Mouse (Mus musculus) cerebellum, adult 9-11 months (tissue): ENCODE results near the gene Pigu.

Experiments
- DNase-seq: peaks from one replicate; pipeline ENCODE4 v3.0.0; 2022

The Pigu gene

DNA sequence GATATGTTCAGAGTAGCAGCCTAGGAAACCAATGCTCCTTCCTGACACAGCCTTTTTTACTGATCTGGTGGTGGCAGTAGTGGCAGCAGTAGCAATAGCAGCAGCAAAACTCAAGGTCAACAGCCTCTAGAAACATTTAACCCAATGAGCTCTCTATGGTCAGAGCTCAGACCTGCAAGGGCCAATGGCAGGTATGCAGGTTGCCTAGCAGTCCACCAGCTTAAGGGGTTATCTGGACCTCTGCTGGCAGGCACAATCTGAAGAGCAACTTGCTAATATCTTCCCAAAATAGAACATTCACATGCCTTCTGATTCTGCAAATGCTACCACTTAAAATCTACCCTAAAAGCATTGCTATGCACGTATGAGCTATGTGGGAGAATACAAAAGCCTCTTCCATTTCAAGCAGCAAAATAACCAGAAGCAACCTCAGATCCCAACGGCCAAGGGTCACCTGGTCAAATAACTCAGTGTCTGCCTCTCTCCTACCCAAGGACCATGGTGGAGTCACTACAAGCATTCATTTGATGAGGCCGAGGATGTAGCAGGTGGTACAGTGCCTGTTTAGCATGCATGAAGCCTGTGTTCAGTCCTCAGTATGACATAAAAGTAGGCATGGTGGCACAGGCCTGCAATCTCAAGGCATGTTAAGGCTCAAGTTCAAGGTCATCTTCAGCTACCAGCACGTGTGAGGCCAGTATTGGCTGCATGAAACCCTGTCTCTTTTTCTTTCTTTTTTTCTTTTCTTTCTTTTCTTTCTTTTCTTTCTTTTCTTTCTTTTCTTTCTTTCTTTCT is 69.6 kb downstream of the Pigu start:
- no peak for DNase-seq

DNA sequence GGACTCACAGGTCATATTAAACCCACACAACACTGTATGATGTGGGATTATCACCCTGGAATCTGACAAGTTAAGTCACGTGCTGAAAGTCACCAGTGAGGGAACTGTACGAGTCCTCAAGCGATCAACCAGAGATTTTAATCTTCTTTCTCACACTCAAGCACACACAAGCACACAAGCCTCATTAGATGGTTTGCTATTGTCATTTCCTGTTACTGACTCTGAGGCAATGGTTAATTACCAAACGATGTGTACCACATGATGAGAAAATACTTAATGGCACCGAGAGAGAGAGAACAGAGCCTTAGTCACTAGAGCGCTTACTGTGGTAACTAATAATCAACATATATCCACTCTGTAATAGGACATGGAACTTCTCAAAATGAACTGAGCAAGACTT is 71.5 kb downstream of the Pigu start:
- no peak for DNase-seq

DNA sequence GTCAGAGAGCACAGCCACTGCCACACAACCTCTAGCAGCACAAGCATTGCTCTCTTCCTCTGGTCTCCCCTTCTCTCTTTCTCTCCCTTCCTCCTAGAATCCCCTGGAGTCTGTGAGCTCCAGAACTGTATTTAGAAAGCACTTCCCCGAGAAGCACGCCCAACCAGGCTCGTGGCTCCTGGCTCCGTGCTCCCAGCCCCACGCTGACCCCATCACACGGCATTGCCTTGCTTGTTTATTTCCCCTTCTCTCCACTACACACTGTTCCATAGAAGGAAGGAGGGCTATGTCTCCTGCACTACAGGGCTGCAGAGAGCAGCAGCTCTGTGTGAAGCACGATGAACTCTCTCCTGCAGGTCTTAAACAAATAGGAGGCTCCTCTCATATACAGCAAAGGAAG is 72.6 kb downstream of the Pigu start:
- DNase-seq: no peak

DNA sequence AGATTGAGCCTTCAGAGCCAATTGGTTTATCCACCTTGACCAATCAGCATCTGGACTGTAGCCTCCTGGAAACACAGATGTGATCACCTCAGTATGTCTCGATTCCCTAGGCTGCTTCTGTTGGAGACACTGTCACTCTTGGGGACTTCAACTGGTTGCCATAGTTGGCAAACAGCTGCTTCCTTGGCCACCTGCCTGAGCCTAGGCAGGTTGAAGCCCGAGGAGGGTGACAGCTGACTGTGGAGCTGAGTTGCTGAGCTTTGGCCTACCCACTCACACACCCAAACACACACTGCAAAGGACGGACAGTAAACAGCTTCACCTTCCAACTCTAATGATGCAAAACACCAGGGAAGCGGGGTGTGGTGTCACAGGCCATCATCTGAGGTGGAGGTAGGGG is 73.4 kb downstream of the Pigu start:
- peak; percentile 18 for DNase-seq

DNA sequence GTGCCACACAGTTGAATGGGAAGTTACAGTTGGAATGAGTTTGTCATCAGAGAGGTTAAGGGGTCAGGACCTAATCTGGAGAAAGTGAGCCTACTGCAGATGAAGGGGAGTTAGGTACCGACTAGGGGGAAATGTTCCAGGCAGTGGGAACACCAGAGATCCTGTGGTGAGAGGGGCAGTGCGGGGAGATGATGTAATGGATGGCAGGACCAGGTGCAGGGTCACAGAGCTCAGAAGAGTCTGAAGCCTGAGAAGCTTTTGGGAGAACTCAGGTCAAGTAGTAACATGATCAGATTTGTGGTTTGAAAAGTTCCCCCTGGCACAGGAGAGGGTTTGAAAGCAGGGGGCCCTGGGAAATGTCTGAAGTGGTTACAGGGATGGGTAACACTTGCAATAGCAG is 77.1 kb downstream of the Pigu start:
- no peak for DNase-seq

DNA sequence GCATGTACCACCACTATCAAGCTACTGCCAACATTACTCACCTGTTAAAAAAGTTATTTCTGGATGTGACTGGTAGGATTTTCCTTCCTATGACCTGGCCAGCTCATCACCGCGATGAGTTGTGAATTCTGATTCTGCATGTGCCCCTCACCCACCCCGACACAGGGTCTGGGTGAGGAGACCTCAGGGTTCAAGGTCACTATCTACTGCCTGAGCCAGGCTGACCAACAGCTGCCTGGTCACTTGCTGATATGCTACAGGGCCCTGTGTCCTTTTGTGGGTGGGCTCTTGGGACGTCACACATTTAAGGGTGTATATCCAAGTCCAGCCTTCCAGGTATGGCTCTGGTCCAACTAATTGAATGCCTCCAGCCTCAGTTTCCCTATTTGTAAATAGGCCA is 78.1 kb downstream of the Pigu start:
- DNase-seq: peak; percentile 38

DNA sequence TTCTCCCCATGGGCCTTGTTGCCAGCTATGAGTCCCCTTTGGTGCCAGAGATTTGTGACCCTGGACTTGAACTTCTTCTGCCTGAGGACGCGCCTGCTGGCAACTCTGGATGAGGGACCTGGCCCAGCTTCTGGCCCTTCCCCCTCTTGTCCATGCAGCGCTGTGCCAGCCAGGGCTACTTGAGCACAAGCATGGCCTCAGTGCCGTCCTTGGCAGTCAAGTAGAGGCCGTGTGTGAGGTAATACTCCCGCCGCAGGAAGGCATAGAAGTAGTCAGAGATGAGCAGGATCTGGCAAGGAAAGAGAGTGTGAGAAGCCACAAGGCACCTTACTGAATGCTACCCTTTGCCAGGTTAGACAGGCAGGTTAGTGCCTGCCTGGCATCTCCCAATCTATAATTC is 78.9 kb downstream of the Pigu start:
- DNase-seq: peak; percentile 63

DNA sequence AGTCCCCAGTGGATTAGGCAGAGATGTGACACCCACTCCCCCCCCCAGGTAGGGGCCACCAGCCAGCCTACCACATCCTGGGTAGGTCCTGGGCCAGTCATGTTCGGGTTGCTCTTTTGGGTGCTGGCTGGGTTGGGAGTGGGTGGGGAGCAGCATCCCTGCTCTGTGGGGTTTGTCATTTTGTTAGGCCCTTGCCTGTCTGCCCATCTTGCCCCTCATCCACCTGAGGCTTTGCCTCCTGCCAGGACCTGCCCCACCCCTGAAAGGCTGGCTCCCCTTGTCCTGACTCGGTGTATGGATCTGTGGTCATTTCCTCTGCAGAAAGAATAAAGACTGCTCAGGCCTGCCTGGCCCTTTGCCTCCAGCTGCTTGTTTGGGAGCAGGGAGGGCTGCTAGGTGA is 79.5 kb downstream of the Pigu start:
- peak; percentile 63 for DNase-seq

DNA sequence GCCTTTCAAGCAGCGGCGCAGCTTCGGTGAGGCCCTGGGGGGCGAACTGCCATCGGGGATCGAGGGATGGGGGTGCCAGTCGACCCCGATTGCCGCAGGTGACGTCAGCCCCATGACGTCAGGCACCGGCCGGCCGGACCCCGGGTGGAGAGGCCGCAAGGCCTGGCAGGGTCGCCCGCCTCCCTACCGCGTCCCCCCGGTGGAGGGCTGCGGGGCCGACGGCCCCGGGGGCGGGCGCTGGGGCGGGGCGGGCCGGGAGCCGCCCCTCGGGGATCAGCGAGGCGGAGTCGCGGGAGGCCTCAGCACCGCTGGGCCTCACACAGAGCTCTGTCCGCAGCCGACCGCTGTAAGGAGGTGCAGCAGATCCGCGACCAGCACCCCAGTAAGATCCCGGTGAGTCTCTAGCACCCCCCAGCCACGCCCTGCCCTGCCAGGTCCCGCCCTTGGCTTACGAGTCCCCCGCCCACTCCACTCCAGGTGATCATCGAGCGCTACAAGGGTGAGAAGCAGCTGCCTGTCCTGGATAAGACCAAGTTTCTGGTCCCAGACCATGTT is 80.5 kb downstream of the Pigu start:
- DNase-seq: peak; percentile 81

DNA sequence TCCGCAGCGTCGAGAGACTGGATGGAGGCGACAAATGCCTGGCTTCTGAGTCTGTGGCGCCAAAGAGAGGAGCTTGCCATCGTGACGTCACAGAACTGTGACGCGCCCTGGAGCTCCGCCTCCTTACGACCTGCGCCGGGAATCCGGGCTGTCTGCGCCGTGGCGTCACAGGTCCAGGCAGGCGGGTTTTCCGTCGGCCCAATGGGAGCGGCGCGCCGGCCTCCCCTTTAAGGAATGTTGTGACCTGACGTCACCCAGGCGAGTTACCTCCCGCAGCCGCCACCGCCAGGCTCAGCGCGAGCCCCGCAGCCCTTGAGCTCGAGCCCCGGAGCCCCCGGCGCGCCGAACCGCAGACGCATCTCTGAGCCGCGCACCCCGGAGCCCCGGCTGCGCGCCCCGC is 81.0 kb downstream of the Pigu start, which contains the start of gene Map1lc3a:
Gene Map1lc3a (plus strand): TSS at position 103 of the 400 bp plus-strand sequence.
- DNase-seq: peak; percentile 98

DNA sequence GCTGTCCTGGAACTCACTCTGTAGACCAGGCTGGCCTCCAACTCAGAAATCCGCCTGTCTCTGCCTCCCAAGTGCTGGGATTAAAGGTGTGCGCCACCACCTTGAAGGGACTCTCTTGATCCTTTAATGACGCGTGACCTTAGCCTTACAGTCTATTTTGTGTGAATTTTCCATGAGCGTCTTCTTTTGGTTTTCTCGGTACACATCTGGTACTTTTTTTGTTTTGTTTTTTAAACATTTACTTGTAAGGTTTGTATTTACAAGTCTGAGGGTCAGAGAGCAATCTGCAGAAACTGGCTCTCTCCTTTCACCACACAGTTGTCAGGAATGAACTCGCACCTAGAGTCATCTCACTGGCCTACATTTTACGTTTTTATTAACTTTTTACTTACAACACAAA is 83.6 kb downstream of the Pigu start:
- no peak for DNase-seq

DNA sequence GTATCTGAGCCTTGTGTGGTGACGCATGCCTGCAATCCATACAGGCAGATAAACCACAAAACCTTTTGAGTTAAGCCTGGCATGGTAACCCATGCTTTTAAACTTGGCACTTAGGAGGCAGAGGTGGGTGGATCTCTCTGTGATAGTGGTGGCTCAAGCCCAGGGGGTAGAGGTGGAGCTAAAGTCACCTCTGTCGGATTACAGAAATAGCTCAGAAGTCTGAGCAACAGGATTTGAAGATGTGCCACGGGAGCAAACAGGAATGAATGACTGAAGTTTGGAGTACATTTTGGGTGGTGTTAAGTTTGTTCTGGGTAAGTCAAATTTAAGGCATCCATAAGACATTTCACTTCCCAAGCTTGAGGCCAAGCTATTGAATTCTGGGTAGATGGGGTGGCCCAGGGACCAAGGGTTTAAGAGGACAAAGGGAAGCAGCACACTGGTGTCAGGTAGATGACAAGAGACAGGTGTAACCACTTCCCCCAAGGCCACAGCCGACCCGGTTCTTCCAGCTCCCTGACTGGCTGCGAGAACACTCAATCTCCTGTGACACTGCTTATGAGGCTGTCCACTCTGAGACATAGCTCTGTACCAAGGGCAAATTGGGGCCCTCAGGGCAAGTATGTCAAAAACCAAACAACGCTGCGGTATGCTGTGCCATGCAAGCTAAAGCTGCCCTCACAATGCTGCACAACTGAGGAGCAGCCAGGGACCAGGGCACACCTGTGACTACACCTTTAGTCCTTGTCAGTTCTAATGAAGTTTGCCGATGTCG is 84.6 kb downstream of the Pigu start:
- peak; percentile 22 for DNase-seq

DNA sequence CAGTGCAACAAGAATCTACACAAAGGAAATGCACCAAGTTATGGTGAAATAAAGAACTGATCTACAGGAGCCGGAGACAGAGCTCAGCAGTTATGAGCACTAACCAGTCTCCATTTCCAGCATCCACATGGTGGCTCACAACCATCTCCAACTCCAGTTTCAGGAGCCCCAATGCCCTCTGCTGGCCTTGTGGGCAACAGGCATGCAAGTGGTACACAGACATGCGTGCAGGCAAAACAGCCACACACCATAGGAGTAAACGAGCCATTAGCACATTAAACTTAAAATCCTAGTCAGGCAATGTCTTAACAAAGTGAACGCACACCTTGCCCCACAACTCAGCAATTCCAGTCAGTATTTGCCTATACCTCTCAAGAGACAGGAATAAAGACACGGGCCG is 85.3 kb downstream of the Pigu start:
- no peak for DNase-seq

DNA sequence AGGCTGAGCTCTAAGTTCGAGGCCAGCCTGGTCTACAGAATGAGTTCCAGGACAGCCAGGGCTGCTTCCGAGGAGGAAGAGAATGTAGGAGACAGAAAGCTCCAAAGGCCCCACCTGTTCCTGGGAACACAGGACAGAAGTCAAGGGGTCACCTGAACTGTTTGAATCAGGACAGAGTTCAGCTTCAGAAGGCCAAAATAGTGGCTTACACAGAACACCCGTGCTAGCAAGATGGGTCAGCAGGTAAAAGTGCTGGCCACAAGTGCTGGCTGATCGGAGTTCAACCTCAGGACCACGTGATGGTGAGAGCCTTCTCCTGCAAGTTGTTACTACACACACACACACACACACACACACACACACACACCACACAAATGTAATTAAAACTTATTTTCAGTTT is 90.3 kb downstream of the Pigu start:
- DNase-seq: no peak

DNA sequence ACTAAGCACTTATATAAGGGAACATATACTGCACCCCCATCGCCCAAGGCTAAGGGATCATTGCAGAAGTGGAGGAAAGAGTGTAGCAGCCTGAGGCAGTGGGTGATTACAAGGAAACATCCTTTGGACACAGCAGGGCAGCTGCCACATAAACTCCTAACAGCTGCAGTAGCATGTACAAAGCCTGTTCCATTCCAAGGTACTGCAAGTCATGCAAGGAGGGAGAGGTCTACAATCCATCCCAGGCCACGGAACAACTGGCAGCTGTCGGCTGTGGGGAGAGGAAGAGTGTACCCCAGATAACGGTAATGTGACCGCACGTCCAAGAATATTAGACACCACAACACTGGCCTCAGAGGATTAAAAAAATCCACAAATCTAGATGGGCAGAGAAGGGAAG is 91.7 kb downstream of the Pigu start:
- no peak for DNase-seq

DNA sequence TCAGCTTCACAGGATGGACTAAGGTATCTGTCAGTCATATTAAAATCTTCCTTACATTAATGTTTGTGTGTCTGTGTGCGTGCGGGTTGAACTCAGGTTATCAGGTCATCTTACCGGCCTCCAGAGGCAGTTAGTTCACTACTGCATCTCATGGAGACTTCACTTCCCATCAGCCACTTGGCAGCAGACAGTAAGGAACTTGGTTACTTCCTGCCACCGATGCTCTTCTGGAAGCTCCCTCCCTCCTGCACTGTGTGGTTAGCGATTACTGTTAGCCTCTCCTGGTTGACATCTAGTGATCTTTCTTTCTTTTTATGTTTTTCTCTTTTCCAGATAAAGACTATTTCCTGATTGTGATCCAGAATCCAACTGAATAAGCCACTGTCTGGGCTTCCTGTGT is 107.6 kb downstream of the Pigu start:
- no peak for DNase-seq

DNA sequence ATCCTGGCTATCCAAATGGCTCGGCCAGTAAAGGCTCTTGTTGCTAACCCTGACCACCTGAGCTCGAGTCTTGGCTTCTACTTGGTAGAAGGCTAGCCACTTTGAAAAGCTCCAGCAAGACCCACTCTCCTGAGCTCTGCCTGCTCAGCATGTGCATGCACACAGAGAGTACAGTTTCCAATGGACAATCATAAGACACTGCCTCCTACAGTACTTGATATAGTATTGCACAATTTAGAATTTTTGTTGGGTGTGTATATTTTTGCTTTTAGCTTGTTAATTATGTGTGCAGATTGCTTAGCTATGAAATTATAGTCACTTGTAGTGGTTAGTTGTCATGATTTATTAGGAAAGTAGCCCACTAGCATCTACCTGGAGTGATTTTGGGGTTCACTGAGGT is 108.5 kb downstream of the Pigu start:
- no peak for DNase-seq

DNA sequence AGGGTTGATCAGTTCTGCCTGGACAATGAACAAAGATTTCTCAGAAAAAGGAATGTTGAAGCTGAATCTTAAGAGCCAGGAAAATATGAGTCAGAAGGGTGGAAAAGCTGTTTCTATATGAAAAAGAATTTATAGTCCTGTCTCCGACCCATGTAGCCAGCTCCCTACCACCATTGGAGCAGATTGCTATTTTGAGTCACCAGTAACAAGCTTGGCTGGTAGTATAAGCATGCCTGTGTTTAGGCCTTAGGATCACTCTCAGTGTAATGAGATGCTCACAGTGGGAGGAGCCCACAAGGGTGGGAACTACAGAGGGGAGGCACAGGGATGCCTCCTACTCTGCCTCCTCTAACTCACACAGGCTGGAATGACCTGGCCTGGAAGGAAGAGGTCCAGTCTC is 109.0 kb downstream of the Pigu start:
- DNase-seq: no peak

DNA sequence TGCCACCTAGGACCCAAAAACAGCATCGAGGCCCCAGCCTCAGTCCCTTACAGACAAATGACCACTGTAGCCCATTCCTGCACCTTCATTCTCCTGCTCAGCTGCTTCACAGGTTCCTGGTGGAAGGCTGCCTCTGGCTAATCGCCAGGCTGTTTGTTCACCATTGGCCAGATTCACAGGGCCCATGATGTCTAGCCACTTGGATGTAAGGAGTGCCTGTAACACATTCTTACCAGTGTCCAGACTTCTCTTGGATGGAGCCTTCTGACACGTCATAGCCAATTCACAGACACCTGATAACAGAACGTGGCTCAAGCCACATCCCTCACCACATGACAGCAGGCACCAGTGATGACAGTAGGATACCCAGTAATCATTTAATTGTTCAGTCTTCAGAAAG is 111.0 kb downstream of the Pigu start:
- DNase-seq: no peak

DNA sequence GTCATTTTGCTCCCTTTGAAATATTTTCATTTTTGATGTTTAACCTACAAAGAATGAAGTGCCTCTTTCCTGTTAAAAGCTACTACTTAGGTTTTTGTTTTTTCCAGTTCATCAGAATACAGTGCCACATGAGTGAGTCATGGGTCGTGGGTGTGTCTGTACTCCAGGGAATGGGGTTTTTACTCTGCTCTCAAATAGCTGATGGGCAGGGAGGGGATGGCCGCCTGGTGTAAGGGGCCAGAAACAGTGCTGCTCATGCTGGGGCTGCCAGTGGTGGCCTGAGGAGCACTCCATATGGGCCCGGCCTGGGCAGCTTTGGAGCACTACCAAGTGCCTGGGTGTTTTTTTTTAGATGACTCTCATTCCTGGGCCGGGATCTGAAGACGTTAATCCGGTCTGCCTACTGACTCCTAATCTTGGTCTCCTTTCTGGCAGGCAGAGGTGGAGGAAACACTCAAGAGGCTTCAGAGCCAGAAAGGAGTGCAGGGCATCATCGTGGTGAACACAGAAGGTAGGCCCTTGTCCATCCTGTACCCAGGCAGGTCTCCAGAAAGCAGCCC is 114.9 kb downstream of the Pigu start:
- DNase-seq: peak; percentile 30

DNA sequence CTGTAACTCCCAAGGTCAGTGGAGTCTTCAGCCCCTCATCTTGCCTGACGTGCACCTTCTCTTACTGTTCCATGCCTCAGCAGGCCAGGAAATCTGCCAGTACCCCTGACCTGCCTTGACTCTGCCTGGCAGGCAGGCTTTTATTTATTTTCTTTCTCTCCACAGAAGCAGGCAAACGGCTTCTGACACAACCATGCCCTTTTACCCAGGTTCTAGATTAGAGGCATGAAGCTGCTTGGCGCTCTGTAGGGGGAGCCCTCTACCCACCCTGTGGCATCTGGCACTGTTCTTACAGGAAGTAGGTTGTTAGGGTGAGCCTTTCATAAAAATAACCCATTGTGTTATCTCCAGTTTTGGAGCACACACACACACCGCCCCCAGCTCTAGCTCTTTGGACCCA is 116.3 kb downstream of the Pigu start:
- DNase-seq: peak; percentile 15

DNA sequence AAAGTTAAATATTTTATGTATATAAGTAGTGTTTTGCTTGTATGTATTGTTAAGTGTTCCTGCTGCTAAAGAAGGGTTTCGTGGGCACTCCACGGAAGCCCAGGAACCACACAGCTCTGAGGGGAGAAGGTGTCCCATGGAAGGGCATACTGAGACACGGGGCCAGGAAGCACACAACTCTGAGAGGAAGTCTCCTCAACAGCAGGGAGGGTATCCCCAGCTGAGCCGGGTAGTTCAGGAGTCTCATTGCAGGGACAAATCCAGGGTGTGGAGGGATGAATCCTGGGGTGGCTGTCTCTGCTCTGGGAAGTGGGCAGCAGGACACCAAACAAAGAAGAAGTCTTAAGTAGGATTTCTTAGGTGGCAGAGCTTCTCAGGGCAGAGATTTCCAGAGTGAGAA is 120.0 kb downstream of the Pigu start:
- DNase-seq: peak; percentile 17

DNA sequence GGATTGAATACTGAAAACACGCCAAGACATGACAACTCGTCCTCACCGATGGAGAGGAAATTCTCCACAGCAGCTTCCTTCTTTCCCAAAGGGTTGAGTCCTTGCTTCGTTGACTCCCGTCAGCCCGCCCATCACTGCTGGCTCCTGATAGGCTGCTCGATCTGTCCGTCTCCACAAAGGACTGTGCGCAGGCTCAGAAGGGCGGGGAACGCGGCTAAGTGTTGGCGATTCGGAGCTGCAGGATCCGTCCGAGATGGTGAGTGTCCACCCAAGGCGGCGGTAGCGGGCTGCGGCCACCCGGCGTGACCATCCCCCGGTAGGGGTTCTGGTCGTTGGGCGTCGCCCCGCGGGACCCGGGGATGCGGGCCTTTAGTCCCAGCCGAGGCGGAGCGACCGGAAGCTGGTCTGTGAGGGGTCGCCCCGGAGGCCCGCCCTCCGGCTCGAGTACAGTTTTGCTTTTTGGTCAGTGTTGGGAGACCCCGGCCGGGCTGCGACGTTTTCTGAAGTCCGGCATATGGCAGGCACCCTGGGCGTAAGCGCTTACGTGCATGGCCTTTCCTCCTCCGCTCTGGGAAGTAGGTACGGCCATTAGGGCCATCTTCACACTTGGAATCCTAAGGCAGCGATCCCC is 120.8 kb downstream of the Pigu start, which contains the start of gene Dynlrb1:
Gene Dynlrb1 (plus strand): TSS at position 172 of the 631 bp plus-strand sequence.
- DNase-seq: peak; percentile 98
